Mouse (Mus musculus) MEL (cell line): ENCODE data around the gene Ifit3.

ENCODE experiments used
- BHLHE40 ChIP-seq: IDR thresholded peaks from 2 replicates; pipeline ENCODE4 v1.6.1; 2012; ENCODE audit warnings: low read depth, mild to moderate bottlenecking, inconsistent platforms, low read length, improper control_type of control experiment, borderline replicate concordance
- CTCF ChIP-seq, 3 experiments: IDR thresholded peaks in 2 of 3; conservative IDR thresholded peaks in 1 of 3; 2 replicates each; pipeline ENCODE4 v1.5.1; 2011 to 2012; ENCODE audit warnings: low read length in 3 of 3, low read depth in 2 of 3, mild to moderate bottlenecking in 2 of 3, improper control_type of control experiment in 1 of 3, inconsistent platforms in 1 of 3, mixed read lengths in 1 of 3, moderate library complexity in 1 of 3; ENCODE audit not compliant: control insufficient read depth in 1 of 3, insufficient read depth in 1 of 3, poor library complexity in 1 of 3, severe bottlenecking in 1 of 3
- ETS1 ChIP-seq: IDR thresholded peaks from 2 replicates; pipeline ENCODE4 v1.6.1; 2012; ENCODE audit warnings: low read depth, mild to moderate bottlenecking, inconsistent platforms, low read length, improper control_type of control experiment, moderate library complexity
- GATA1 ChIP-seq: IDR thresholded peaks from 2 replicates; pipeline ENCODE4 v1.6.1; 2011; ENCODE audit warnings: low read depth, low read length, improper control_type of control experiment
- KAT2A ChIP-seq: conservative IDR thresholded peaks from 2 replicates; pipeline ENCODE4 v1.6.1; 2012; ENCODE audit warnings: low read depth, low read length, improper control_type of control experiment, inconsistent platforms
- MAX ChIP-seq: IDR thresholded peaks from 2 replicates; pipeline ENCODE4 v1.6.1; 2011; ENCODE audit warnings: low read length, improper control_type of control experiment
- POLR2A ChIP-seq, 2 experiments: IDR thresholded peaks; 2 replicates each; pipeline ENCODE4 v1.6.1; 2011 to 2012; ENCODE audit warnings: low read length in 2 of 2, mild to moderate bottlenecking in 2 of 2, control low read depth in 1 of 2, improper control_type of control experiment in 1 of 2, low read depth in 1 of 2, moderate library complexity in 1 of 2; ENCODE audit not compliant: control insufficient read depth in 1 of 2, insufficient read depth in 1 of 2, poor library complexity in 1 of 2
- POLR2AphosphoS2 ChIP-seq: IDR thresholded peaks from 2 replicates; pipeline ENCODE4 v1.6.1; 2011; ENCODE audit warnings: low read length, improper control_type of control experiment
- TAL1 ChIP-seq: IDR thresholded peaks from 2 replicates; pipeline ENCODE4 v1.6.1; 2012; ENCODE audit warnings: mild to moderate bottlenecking, inconsistent platforms, low read length, moderate library complexity, mixed read lengths
- USF1 ChIP-seq: IDR thresholded peaks from 2 replicates; pipeline ENCODE4 v1.6.1; 2014; ENCODE audit warnings: low read depth, mild to moderate bottlenecking, inconsistent platforms, low read length, improper control_type of control experiment, moderate library complexity
- ZC3H11A ChIP-seq: IDR thresholded peaks from 2 replicates; pipeline ENCODE4 v1.6.1; 2012; ENCODE audit warnings: low read depth, mild to moderate bottlenecking, inconsistent platforms, low read length, improper control_type of control experiment

DNA sequence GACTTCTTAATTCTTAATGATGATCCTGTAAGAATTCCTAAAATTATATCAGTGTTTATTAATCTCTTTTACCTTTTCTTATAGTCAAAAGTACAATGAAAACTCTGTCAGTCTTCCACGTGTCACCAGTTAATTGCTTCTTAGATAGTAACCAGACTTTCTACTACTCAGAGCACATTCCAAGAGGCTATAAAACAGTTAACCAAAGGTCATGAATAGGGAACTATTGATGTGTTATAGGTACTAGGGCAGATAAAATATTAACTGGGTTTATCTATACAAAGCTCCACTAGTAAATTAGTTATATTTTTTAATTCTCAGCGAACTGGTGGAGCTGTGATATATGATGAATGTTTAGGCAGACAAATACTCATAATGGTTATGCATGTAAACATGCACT is 44.2 kb downstream of the Ifit3 start:
- TF ChIP-seq CTCF (IDR thresholded peaks at IDR 0.05 in 2 of 3, conservative IDR thresholded peaks at IDR 0.05 in 1 of 3; ENCODE audit: control insufficient read depth in 1 of 3, insufficient read depth in 1 of 3, low read depth in 2 of 3, low read length in 3 of 3, poor library complexity in 1 of 3, severe bottlenecking in 1 of 3): no peak
- TF ChIP-seq MAX: no peak
- no peak for TF ChIP-seq ZC3H11A
- no peak for TF ChIP-seq POLR2A (IDR thresholded peaks at IDR 0.05; ENCODE audit: control insufficient read depth in 1 of 2, insufficient read depth in 1 of 2, low read depth in 1 of 2, low read length in 2 of 2, poor library complexity in 1 of 2)
- no peak for TF ChIP-seq TAL1
- TF ChIP-seq KAT2A: no peak
- TF ChIP-seq ETS1: no peak
- TF ChIP-seq GATA1: no peak
- TF ChIP-seq POLR2AphosphoS2: no peak
- TF ChIP-seq USF1: no peak
- no peak for TF ChIP-seq BHLHE40
